Mouse (Mus musculus): ENCODE data around the gene Topbp1.

Topbp1 gene

GRCm38 (mm10) chr9:103304927-103305326 lies at the start of gene Topbp1, which contains the start of gene 1300017J02Rik:
Gene Topbp1, plus strand, starts transcription at chr9:103305215.
Gene 1300017J02Rik, minus strand, starts transcription at chr9:103305082.
- peak; percentile 86 for DNase-seq

DNA sequence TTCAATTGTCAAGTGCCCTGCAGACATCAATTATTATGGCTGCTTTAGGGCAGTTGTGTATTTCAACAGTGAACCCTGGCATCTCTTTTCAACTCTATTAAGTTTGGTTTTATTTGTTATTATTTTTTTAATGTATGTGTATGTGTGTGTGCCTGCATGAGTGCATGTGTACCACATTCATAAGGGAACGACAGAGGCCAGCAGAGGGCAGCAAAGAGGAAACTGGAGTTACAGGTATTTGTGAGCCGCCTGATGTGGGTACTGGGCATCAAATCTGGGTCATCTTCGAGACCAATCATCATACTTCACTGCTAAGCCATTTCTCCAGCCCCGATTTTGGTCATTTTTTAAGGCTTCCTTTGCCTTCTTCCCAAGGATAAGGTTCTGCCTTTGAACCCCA lies 39.2 kb upstream of the Topbp1 start:
- DNase-seq: no peak

DNA sequence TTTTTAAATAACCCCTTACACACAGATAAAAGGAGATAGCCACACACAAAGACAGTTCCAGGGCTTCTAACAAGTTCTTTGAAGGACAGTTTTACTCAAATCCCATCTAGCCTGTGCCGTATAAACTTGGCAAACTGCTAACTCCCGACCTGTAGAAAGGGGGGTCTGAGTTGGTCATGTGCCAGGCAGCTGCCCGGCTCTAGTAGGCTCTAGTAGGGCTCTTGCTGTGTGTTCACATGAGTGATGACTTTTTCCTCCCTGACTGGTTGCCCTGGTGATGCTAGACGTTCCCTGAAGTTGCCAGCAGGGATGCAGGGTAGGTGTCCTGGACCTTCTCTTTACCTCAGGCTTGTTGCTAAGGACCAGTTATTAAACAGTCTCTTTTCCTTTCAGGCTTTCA lies 33.9 kb upstream of the Topbp1 start:
- DNase-seq: no peak

- no peak for DNase-seq
Observed at GRCm38 (mm10) chr9:103274819-103275218, 30.2 kb upstream of the Topbp1 start.

DNA sequence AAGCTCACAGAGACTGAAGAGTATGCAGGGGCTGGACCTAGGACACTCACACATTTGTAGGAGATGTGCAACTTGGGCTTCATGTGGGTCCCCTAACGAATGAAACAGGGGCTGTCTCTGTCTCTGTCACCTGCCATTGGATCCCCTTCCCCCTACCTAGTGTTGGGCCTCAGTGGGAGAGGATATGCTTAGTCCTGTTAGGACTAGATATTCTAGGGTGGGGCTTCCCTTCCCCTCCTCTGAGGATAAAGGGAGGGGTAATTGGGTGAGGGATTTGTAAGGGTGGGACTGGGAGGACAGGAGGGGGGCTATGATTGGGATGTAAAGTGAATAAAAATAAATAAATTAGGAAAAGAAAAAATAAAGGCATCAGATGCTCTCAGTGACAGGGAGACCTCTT lies 29.3 kb upstream of the Topbp1 start:
- no peak for DNase-seq

DNA sequence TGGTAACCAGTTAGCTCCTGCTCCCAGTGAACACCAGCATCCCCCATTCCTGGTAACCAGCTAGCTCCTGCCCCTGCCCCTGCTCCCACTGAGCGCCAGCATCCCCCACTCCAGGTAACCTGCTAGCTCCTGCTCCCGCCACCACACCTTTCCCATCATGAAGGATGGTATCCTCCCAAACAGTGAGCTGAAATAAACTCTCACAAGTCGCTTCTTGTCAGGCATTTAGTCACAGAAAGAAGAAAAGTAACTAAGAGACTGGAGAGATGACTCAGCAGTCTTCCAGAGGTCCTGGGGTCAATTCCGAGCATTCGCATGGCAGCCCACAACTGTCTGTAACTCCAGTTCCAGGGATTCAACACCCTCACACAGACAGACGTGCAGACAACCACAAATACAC lies 28.1 kb upstream of the Topbp1 start:
- DNase-seq: no peak

DNA sequence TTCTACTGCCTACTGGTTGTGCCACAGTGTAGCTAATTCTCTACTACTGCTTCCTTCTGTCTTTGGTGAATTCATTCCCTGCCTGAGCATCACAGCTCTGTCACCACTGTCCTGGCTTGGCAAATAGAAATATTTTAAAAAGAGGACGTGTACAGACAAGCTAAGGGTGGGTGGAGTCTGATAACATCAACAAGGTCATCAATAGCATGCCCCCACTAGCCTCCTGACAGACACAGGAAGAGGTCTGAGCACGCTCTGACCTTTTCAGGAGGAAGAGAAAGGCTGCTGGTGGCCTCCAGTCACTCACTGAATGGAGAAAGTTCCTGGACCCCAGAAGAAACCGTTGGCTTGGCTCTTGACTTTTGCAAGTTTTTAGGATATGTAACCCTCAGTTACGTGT lies 18.6 kb upstream of the Topbp1 start:
- DNase-seq: no peak

- no peak for DNase-seq
Observed at GRCm38 (mm10) chr9:103286901-103287422, 18.1 kb upstream of the Topbp1 start.

- no peak for DNase-seq
Observed at GRCm38 (mm10) chr9:103287840-103288488, 17.1 kb upstream of the Topbp1 start.

DNA sequence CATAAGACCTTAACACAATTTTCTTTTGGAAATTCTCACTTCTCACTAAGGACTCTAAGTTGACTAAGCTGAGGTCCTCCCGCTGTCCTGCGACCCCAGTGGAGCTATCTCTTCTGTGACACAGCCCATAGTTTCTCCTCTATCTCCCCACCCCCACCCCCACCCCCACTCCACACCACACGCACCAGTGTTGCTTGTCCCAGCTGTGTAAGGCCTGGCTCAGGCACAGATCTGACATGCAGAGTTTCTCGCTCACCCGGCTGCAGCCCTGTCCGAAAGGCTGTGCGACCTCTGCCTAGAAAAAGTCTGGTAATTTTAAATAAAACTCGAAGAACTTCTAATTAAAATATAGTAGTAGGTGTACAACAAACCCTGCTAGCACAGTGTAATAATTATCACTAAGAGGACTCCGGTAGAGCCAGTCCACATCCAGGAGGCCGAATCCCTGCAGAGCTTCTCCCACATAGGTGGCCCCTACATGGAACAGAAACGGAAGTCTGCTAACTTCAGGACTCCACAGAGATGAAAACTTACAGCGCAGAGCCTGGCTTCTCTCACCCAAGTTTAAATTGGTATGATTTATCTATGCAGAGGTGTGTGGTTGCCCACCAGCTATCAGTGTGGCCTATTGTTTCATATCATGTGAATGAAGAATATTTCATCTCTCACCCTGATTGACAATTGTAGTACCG lies 16.4 kb upstream of the Topbp1 start:
- no peak for DNase-seq

- DNase-seq: no peak
Observed at GRCm38 (mm10) chr9:103294507-103294906, 10.5 kb upstream of the Topbp1 start.

DNA sequence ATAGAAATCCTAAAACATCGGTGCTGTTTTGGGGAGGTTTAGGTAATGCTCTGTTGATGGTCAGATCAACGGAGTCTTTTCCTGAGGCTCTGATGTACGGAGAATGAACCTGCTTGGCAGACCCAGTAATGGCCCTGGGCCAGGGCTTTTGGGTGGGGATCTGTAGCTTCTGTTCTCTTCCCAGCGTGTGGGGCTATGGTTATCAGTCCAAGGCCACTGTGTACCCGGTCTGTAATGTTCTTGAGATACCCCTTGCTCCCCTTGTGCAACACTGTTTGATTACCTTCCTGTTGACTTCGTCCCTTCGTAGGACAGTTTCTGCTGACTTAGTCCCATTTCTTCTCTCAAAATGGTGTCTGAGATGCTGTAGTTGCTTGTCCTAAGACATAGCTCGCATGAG lies 3.9 kb upstream of the Topbp1 start:
- no peak for DNase-seq

DNA sequence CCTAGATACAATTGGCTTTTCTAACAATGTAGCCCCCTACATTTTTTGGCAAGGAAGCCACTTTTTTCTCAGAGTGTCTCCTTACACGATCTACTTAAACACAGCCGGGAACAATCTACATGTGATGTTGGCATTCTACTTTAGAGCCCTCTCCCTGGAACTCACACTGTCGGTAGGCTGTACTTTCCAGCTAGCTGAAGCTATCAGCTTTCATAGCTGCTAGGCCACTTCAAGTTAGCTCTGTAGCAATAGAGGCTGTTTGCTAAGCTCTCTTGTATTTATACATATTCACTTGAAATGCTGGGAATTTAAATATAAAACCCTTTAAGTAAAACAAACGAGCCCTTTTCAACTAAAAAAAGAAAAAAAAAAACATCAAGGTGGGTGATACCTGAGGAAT lies 2.8 kb upstream of the Topbp1 start:
- DNase-seq: no peak

- DNase-seq: peak; percentile 32
Observed at GRCm38 (mm10) chr9:103302666-103303065, 2.3 kb upstream of the Topbp1 start.

DNA sequence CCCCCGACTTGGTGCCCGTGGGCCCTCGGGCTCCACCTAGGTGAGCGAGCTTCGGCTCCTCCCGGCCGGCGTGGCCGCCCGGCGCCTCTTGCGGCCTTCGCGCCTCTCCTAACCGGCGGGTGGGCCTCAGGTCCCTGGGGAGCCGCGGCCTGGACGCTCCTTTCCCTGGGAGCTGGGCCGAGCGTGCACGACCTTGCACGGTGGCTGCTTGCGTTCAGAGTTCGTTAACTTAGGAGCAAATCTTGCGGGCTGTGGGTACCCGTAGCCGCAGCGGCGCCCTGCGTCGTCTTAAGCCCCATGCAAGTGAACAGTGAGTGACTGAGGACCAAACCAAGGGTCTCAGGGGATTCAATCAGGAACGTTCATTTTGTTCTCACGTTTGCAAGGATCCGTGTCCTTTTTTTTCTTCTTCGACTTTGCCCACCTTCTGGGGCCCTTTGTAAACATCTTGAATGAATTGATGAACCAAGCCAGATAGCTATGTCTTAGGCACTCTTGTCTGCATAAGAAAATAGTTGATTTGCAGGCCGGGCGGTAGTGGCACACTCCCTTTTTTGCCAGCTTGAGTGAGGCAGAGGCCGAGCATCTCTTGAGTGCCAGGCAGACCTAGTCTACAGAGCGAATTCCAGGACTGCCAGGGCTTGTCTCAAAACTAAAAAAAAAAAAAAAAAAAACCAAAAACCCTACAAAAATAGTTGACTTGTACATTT lies 472 bp downstream of the Topbp1 start:
- DNase-seq: no peak

GRCm38 (mm10) chr9:103309832-103310231 lies 4.8 kb downstream of the Topbp1 start:
- DNase-seq: no peak

GRCm38 (mm10) chr9:103324678-103325077 lies 19.7 kb downstream of the Topbp1 start:
- DNase-seq: no peak

- no peak for DNase-seq
Observed at GRCm38 (mm10) chr9:103326449-103326848, 21.4 kb downstream of the Topbp1 start.

DNA sequence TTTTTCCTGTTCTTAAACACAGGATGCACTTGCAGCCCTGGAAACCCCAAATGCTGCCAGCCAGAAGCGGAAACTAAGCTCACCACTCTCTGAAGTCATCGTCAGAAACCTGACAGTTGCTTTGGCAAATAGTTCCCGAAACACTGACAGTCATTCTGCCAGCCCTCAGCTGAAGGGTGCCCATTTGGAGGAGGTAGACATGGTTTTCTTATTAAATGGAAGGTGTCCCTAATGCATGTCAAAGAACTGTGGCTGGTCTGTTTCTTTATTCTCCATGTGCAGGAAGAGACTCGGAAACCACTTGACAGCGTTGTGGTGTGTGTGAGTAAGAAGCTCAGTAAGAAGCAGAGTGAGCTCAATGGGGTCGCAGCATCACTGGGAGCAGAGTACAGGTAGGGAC lies 27.6 kb downstream of the Topbp1 start:
- DNase-seq: no peak

GRCm38 (mm10) chr9:103336912-103337311 lies 31.9 kb downstream of the Topbp1 start:
- DNase-seq: no peak

- DNase-seq: no peak
Observed at GRCm38 (mm10) chr9:103347045-103347444, 42.0 kb downstream of the Topbp1 start.

- DNase-seq: no peak
Observed at GRCm38 (mm10) chr9:103347996-103348490, 43.0 kb downstream of the Topbp1 start.

- DNase-seq: no peak
Observed at GRCm38 (mm10) chr9:103348791-103349190, 43.8 kb downstream of the Topbp1 start.

All from cerebellum, adult 11 months (tissue).